Mouse (Mus musculus): ENCODE measurements around the gene Taok3. TPM values are rescaled to one million over a fixed set of nuclear protein-coding genes. Genes with fewer than 3 reads are reported as not detected.
A peak's percentile ranks its signal among the peaks of the same experiment; 100 is the strongest.

Gene Taok3
- polyA plus RNA-seq, 1 experiment from 2014 or later, result 41.8 TPM

DNA sequence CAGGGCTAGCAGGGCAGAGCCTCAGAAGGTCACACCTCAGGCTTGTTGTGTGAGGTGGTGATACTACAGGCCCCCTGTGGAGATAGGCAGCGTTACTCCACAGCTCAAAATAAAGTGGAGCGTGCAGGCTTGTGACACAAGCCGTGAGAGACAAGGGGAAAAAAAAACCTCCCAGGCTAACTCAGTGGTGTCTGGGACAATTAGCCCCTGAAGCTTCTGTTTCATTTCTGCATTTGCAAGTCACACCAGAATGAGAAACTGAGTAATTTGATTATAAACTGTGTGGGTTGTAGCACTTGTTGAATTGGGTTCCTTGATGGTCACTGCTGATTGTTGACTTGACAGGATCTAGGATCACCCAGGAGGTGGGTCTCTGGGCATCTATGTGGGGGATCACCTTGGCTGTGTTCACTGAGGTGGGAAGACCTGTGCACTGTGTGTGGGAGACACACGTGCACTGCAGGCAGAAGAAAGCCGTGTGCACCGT, 39.9 kb downstream of the Taok3 start:
- H3K9ac ChIP-seq (ENCODE audit: low read depth, low read length), result no peak overlapping the region
- no peak for ATAC-seq (ENCODE audit: low read depth)

DNA sequence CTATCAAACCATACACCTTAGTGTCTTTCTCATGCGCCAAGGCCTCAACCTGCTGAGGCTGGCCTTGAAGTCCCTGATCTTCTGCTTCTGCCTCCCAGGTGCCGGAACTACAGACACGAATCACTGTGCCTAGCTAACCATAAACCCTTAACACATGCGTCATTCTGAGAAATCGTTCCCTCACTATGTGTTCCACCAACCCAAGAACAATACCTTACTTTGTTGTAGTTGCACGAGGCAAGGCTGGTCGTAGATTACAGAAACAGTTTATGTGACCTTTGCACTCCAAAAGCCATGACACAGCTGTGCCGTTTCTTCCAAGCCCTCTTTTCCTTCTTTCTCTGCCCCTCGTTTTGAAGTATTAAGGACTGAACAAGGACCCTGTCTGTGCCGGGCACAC, 40.6 kb downstream of the Taok3 start:
- ATAC-seq (ENCODE audit: low read depth), result no peak
- Histone ChIP-seq H3K27ac (ENCODE audit: low read length) (no peak overlapping the region), H3K4me3 (ENCODE audit: low read depth, low read length) (no peak overlapping the region), H3K9me3 (replicated peaks; ENCODE audit: control insufficient read depth, low read length) (no peaks in the 10 kb centered on the region), H3K9ac (ENCODE audit: low read depth, low read length) (no peak overlapping the region), H3K36me3 (ENCODE audit: control insufficient read depth, insufficient read depth) (peaks cover 12% of the 10 kb centered on the region; the same call in 1 of the 2 replicates), H3K4me2 (ENCODE audit: low read depth, low read length) (no peak overlapping the region), H3K27me3 (ENCODE audit: control insufficient read depth, insufficient read depth, low read depth, low read length) (no peaks in the 10 kb centered on the region), H3K4me1 (ENCODE audit: control insufficient read depth, low read depth, low read length) (peaks cover 10% of the 10 kb centered on the region)
- WGBS (ENCODE audit: insufficient replicate concordance), result 73% methylated on average over 10 of the region's 10 CpGs

More for the DNA sequence above, 39.9 kb downstream of the Taok3 start:
- H3K27me3 ChIP-seq (ENCODE audit: control insufficient read depth, insufficient read depth, low read depth, low read length), result no peaks in the 10 kb centered on the region
- H3K9me3 ChIP-seq (replicated peaks; ENCODE audit: control insufficient read depth, low read length), result no peaks in the 10 kb centered on the region
- H3K4me1 ChIP-seq (ENCODE audit: control insufficient read depth, low read depth, low read length), result peaks cover 10% of the 10 kb centered on the region
- H3K27ac ChIP-seq (ENCODE audit: low read length), result no peak overlapping the region
- peaks cover 13% of the 10 kb centered on the region; the same call in 1 of the 2 replicates for H3K36me3 ChIP-seq (ENCODE audit: control insufficient read depth, insufficient read depth)
- WGBS (ENCODE audit: insufficient replicate concordance), result 65% methylated on average over 6 of the region's 6 CpGs
- no peak overlapping the region for H3K4me2 ChIP-seq (ENCODE audit: low read depth, low read length)
- H3K4me3 ChIP-seq (ENCODE audit: low read depth, low read length), result no peak overlapping the region

- ATAC-seq (ENCODE audit: low read depth), result no peak
- 92% methylated on average over 13 of the region's 13 CpGs for WGBS (ENCODE audit: insufficient replicate concordance)
Measured at GRCm38 (mm10) chr5:117163790-117164189, 43.9 kb downstream of the Taok3 start.

GRCm38 (mm10) chr5:117164516-117164915, 44.6 kb downstream of the Taok3 start:
- H3K9me3 ChIP-seq (replicated peaks; ENCODE audit: control insufficient read depth, low read length), result no peaks in the 10 kb centered on the region
- H3K4me1 ChIP-seq (ENCODE audit: control insufficient read depth, low read depth, low read length), result peaks cover 6% of the 10 kb centered on the region
- H3K27ac ChIP-seq (ENCODE audit: low read length), result no peak overlapping the region
- H3K36me3 ChIP-seq (ENCODE audit: control insufficient read depth, insufficient read depth), result 0 out of 2 replicates have a peak, but pooled peaks cover 5% of the 10 kb centered on the region
- ATAC-seq (ENCODE audit: low read depth), result peak; percentile 36
- H3K9ac ChIP-seq (ENCODE audit: low read depth, low read length), result no peak overlapping the region
- no peaks in the 10 kb centered on the region for H3K27me3 ChIP-seq (ENCODE audit: control insufficient read depth, insufficient read depth, low read depth, low read length)
- WGBS (ENCODE audit: insufficient replicate concordance), result 80% methylated on average over 5 of the region's 5 CpGs
- no peak overlapping the region for H3K4me3 ChIP-seq (ENCODE audit: low read depth, low read length)
- no peak overlapping the region for H3K4me2 ChIP-seq (ENCODE audit: low read depth, low read length)

More at GRCm38 (mm10) chr5:117163790-117164189, 43.9 kb downstream of the Taok3 start:
- Histone ChIP-seq H3K9ac (ENCODE audit: low read depth, low read length) (no peak overlapping the region), H3K36me3 (ENCODE audit: control insufficient read depth, insufficient read depth) (peaks cover 7% of the 10 kb centered on the region; the same call in 1 of the 2 replicates), H3K9me3 (replicated peaks; ENCODE audit: control insufficient read depth, low read length) (no peaks in the 10 kb centered on the region), H3K4me1 (ENCODE audit: control insufficient read depth, low read depth, low read length) (peaks cover 12% of the 10 kb centered on the region), H3K27ac (ENCODE audit: low read length) (no peak overlapping the region), H3K4me2 (ENCODE audit: low read depth, low read length) (no peak overlapping the region), H3K4me3 (ENCODE audit: low read depth, low read length) (no peak overlapping the region), H3K27me3 (ENCODE audit: control insufficient read depth, insufficient read depth, low read depth, low read length) (no peaks in the 10 kb centered on the region)

GRCm38 (mm10) chr5:117164923-117165322, 45.0 kb downstream of the Taok3 start:
- no peaks in the 10 kb centered on the region for H3K9me3 ChIP-seq (replicated peaks; ENCODE audit: control insufficient read depth, low read length)
- no peak overlapping the region for H3K9ac ChIP-seq (ENCODE audit: low read depth, low read length)
- peaks cover 6% of the 10 kb centered on the region for H3K4me1 ChIP-seq (ENCODE audit: control insufficient read depth, low read depth, low read length)
- H3K4me3 ChIP-seq (ENCODE audit: low read depth, low read length), result no peak overlapping the region
- 86% methylated on average over 2 of the region's 2 CpGs for WGBS (ENCODE audit: insufficient replicate concordance)
- H3K27ac ChIP-seq (ENCODE audit: low read length), result no peak overlapping the region
- H3K36me3 ChIP-seq (ENCODE audit: control insufficient read depth, insufficient read depth), result 0 out of 2 replicates have a peak, but pooled peaks cover 5% of the 10 kb centered on the region
- H3K27me3 ChIP-seq (ENCODE audit: control insufficient read depth, insufficient read depth, low read depth, low read length), result no peaks in the 10 kb centered on the region
- H3K4me2 ChIP-seq (ENCODE audit: low read depth, low read length), result no peak overlapping the region
- ATAC-seq (ENCODE audit: low read depth), result 0 out of 2 replicates have a peak, but pooled peaks have one; percentile 17

DNA sequence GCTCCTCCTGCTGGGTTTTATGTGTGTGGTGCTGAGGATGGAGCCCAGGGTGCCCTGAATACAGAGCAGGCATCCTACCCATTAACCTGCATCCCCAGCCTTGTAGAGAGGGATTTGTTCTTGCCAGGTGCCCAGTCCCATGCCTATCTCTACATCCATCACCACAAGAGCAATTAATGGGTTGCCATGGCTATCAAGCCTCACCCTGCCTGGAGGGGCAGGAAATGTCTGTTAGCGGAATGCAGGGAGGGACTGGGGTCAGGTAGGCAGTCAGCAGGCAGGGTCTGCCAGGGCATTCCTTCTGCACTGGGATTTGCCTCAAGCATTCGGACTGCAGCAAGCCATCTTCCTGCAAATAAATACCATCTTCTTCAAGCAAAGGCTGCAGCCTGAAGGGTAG, 46.0 kb downstream of the Taok3 start:
- Histone ChIP-seq H3K4me2 (ENCODE audit: low read depth, low read length) (no peak overlapping the region), H3K4me3 (ENCODE audit: low read depth, low read length) (no peak overlapping the region), H3K9ac (ENCODE audit: low read depth, low read length) (no peak overlapping the region), H3K36me3 (ENCODE audit: control insufficient read depth, insufficient read depth) (0 out of 2 replicates have a peak, but pooled peaks cover 5% of the 10 kb centered on the region), H3K27ac (ENCODE audit: low read length) (no peak overlapping the region), H3K27me3 (ENCODE audit: control insufficient read depth, insufficient read depth, low read depth, low read length) (no peaks in the 10 kb centered on the region), H3K9me3 (replicated peaks; ENCODE audit: control insufficient read depth, low read length) (no peaks in the 10 kb centered on the region), H3K4me1 (ENCODE audit: control insufficient read depth, low read depth, low read length) (peaks cover 3% of the 10 kb centered on the region; the same call in 1 of the 2 replicates)
- 78% methylated on average over 2 of the region's 2 CpGs for WGBS (ENCODE audit: insufficient replicate concordance)
- no peak for ATAC-seq (ENCODE audit: low read depth)

DNA sequence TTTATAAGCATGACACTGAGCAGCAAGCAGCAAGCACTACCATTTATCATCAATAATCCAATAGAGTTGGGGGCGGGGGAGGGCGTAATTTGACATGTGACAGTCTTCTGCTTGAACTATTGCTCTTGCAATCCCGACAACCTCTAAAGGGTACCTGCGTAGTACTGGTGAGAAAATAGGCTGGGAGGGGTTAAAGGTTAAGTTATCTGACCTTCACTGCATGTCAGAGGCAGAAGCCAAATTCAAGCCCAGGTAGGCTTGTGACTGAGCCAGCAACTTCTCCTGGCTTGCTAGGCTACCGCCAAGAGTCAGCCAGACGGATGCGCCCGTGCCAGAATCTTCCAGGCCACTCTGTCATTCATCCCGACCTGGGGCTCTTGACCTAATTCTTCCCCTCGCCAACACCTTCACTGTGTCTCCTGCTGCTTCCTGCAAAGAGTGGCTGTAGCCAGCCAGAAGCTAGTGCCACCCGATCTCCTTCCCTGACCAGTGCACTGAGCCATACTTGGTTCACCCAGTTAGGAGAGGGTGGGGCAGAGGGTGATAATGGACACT, 47.0 kb downstream of the Taok3 start:
- Histone ChIP-seq H3K4me2 (ENCODE audit: low read depth, low read length) (no peak overlapping the region), H3K27ac (ENCODE audit: low read length) (no peak overlapping the region), H3K4me1 (ENCODE audit: control insufficient read depth, low read depth, low read length) (peaks cover 3% of the 10 kb centered on the region; the same call in 1 of the 2 replicates), H3K9me3 (replicated peaks; ENCODE audit: control insufficient read depth, low read length) (no peaks in the 10 kb centered on the region), H3K9ac (ENCODE audit: low read depth, low read length) (no peak overlapping the region), H3K36me3 (ENCODE audit: control insufficient read depth, insufficient read depth) (0 out of 2 replicates have a peak, but pooled peaks cover 7% of the 10 kb centered on the region), H3K27me3 (ENCODE audit: control insufficient read depth, insufficient read depth, low read depth, low read length) (no peaks in the 10 kb centered on the region), H3K4me3 (ENCODE audit: low read depth, low read length) (no peak overlapping the region)
- no peak for ATAC-seq (ENCODE audit: low read depth)
- 82% methylated on average over 11 of the region's 11 CpGs for WGBS (ENCODE audit: insufficient replicate concordance)

DNA sequence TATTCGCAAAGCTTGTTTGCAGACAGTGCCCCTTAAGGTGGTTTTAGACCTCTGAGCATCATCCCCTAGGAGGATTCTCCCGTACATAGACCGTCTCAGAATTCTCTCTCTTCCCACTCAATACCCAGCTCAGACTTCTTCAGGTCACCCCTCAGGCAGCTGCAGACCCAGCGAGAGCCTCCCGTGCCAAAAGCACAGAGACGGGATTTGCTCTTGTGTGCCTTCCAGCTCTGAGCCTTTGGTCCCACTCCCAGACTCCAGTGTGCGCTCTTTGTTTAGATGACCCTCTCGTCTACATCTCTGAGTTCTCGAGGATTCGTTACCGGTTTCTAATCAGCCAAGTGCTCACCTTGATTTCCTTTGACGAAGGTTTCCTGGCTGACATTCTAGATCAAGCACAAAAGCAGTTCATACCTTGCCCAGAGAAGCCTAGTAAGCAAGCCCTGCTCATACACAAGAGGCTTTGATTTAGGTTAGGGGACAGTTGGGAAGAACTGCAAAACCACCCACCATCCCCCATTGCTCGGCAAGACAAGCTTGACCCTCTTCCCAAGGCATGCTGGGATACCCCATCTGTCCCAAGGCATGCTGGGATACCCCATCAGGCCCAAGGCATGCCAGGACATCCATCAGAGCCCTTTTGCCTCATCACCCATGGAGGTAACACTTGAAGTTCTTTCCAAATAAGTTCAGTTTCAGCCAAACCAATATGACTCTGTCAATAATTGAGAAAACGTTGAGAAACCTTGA, 48.6 kb downstream of the Taok3 start:
- 89% methylated on average over 14 of the region's 14 CpGs for WGBS (ENCODE audit: insufficient replicate concordance)
- no peak overlapping the region for H3K9ac ChIP-seq (ENCODE audit: low read depth, low read length)

GRCm38 (mm10) chr5:117174057-117174456, 54.1 kb downstream of the Taok3 start:
- whole genome bisulfite sequencing (ENCODE audit: insufficient replicate concordance), result 96% methylated on average over 7 of the region's 7 CpGs
- no peak overlapping the region for H3K27ac ChIP-seq (ENCODE audit: low read length)
- no peaks in the 10 kb centered on the region for H3K4me1 ChIP-seq (ENCODE audit: control insufficient read depth, low read depth, low read length)
- H3K9me3 ChIP-seq (replicated peaks; ENCODE audit: control insufficient read depth, low read length), result no peaks in the 10 kb centered on the region
- no peak overlapping the region for H3K4me3 ChIP-seq (ENCODE audit: low read depth, low read length)
- peaks cover 20% of the 10 kb centered on the region for H3K36me3 ChIP-seq (ENCODE audit: control insufficient read depth, insufficient read depth)
- no peak overlapping the region for H3K9ac ChIP-seq (ENCODE audit: low read depth, low read length)
- H3K4me2 ChIP-seq (ENCODE audit: low read depth, low read length), result no peak overlapping the region
- no peak for ATAC-seq (ENCODE audit: low read depth)
- H3K27me3 ChIP-seq (ENCODE audit: control insufficient read depth, insufficient read depth, low read depth, low read length), result no peaks in the 10 kb centered on the region

More for the DNA sequence above, 48.6 kb downstream of the Taok3 start:
- Histone ChIP-seq H3K9me3 (replicated peaks; ENCODE audit: control insufficient read depth, low read length) (no peaks in the 10 kb centered on the region), H3K36me3 (ENCODE audit: control insufficient read depth, insufficient read depth) (peaks cover 13% of the 10 kb centered on the region), H3K4me2 (ENCODE audit: low read depth, low read length) (no peak overlapping the region), H3K27me3 (ENCODE audit: control insufficient read depth, insufficient read depth, low read depth, low read length) (no peaks in the 10 kb centered on the region), H3K27ac (ENCODE audit: low read length) (no peak overlapping the region), H3K4me3 (ENCODE audit: low read depth, low read length) (no peak overlapping the region), H3K4me1 (ENCODE audit: control insufficient read depth, low read depth, low read length) (peaks cover 3% of the 10 kb centered on the region; the same call in 1 of the 2 replicates)
- no peak for ATAC-seq (ENCODE audit: low read depth)
